Mouse (Mus musculus) embryonic facial prominence, embryonic 11.5 days (tissue): ENCODE measurements around the gene Srebf1. TPM values are rescaled to one million over a fixed set of nuclear protein-coding genes. Genes with fewer than 3 reads are reported as not detected.

Experiments used
- ATAC-seq: fragments of 200-750 bp; cut with Nextera tagmentation; replicated peaks from 2 replicates; pipeline ENCODE4 v1.8.0; 2017; ENCODE audit warnings: low read depth; ENCODE audit not compliant: insufficient number of reproducible peaks, low FRiP score, low TSS enrichment
- DNase-seq: peaks from one replicate; pipeline ENCODE4 v3.0.0-alpha.2; 2015; ENCODE audit warnings: low spot score
- H3K27ac ChIP-seq: fragments of 300-500 bp; sonication (generic); replicated peaks from 2 replicates; pipeline ENCODE4 v1.5.1; 2014; ENCODE audit warnings: mild to moderate bottlenecking, low read depth, low read length, control low read depth
- H3K27me3 ChIP-seq: fragments of 300-500 bp; sonication (generic); 2 replicates; pipeline ENCODE4 v1.6.1; 2014; ENCODE audit warnings: mild to moderate bottlenecking, low read length, moderate library complexity, mixed read lengths; ENCODE audit not compliant: control insufficient read depth, insufficient read depth
- H3K36me3 ChIP-seq: fragments of 300-500 bp; sonication (generic); replicated peaks from 2 replicates; pipeline ENCODE4 v1.6.1; 2014; ENCODE audit warnings: low read depth, mild to moderate bottlenecking, low read length, moderate library complexity, mixed read lengths; ENCODE audit not compliant: control insufficient read depth, insufficient read depth
- H3K4me1 ChIP-seq: fragments of 300-500 bp; sonication (generic); 2 replicates; pipeline ENCODE4 v1.6.1; 2014; ENCODE audit warnings: low read length, mixed read lengths; ENCODE audit not compliant: control insufficient read depth, insufficient read depth
- H3K4me2 ChIP-seq: fragments of 300-500 bp; sonication (generic); 2 replicates; pipeline ENCODE4 v1.6.1; 2014; ENCODE audit warnings: low read depth, mild to moderate bottlenecking, control low read depth, low read length, moderate library complexity
- H3K4me3 ChIP-seq: fragments of 300-500 bp; sonication (generic); 2 replicates; pipeline ENCODE4 v1.5.1; 2014; ENCODE audit warnings: low read depth, low read length, control low read depth
- H3K9ac ChIP-seq: fragments of 300-500 bp; sonication (generic); replicated peaks from 2 replicates; pipeline ENCODE4 v1.6.1; 2014; ENCODE audit warnings: mild to moderate bottlenecking, control low read depth, low read length
- H3K9me3 ChIP-seq: fragments of 300-500 bp; sonication (generic); replicated peaks from 2 replicates; pipeline ENCODE4 v1.6.1; 2016; ENCODE audit warnings: mild to moderate bottlenecking, low read length, inconsistent platforms, mixed read lengths; ENCODE audit not compliant: control insufficient read depth
- WGBS: fragments of 180-500 bp; shearing (Covaris S2); extraction: QIAGEN DNeasy Blood & Tissue Kit; methylation state at CpG from one replicate; pipeline ENCODE4 v1.1.7; 2014; 5-methylcytosine and 5-hydroxymethylcytosine counted together
- polyA plus RNA-seq: library from polyadenylated mRNA; unstranded; fragments of >200 nt; fragmentation: Nextera tagmentation; extraction: Ambion mirVana; gene quantifications from 2 replicates; pipeline ENCODE4 v1.2.1, GENCODE M21; 2014

Gene Srebf1
- polyA plus RNA-seq, 1 experiment from 2014 or later: 45.1 TPM

DNA sequence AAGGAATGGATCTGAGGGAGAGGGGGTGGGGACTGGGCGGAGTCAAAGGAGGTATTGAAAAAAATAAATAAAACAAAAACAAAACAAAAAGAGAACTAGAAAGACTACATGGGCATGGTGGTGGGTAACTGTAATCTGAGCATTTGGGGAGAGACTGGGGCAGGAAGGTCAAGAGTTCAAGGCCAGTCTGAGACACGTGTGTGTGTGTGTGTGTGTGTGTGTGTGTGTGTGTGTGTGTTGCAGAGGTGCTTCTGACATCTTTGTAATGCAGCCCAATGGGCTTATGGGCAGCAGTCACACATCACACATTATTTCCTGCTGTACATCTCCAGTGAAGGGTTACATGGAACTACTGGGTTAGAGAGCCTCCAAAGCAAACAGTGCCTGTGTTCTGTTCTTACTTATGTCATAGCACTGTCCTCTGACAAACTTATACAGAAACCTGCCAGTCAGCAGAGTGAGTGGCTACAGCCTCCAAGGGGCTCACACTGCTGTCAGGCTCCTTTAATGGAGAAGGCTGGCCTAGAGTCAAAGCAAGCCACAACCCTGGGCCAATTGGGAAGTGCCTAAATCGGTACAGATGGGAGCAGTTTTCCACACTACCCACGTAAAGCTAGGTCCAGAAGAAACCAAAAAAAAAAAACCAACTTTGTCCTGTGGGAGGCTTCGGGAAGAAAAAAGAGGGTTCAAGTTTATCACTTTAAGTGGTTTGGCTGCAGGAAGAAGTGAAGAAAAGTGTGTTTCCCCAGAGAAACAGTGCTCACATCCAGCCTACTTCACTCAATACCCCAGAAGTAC lies 25.6 kb upstream of the Srebf1 start:
- no peaks in the 10 kb centered on the region for H3K27me3 ChIP-seq
- 42% methylated on average over 5 of the region's 5 CpGs for WGBS
- no peak overlapping the region for H3K9ac ChIP-seq
- H3K9me3 ChIP-seq: no peaks in the 10 kb centered on the region
- no peaks in the 10 kb centered on the region for H3K36me3 ChIP-seq
- ATAC-seq: no peak
- no peak overlapping the region for H3K4me2 ChIP-seq
- no peaks in the 10 kb centered on the region for H3K4me1 ChIP-seq
- H3K4me3 ChIP-seq: no peak overlapping the region
- 0 out of 2 replicates have a peak overlapping the region, but pooled peaks have one; percentile 20 for H3K27ac ChIP-seq
- no peak for DNase-seq

DNA sequence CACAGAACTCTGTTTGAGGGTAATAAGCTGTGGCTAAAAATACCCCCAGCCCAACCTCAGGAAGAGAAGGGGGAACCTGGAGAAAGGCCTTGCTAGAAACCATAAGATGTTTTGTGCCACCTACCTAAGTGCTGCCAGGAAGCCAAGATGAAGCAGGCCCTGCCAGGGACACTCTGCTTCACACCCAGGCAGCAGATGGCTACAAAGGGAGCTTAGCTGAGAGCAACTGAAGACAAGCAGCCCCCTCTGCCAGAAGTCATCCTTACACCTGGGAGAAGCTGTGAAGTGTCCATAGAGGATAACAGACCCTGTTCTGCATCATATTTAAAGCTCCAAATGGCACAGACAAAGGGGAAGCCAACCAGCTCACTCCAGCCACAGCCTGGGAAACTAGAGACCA lies 23.7 kb upstream of the Srebf1 start:
- H3K4me3 ChIP-seq: no peak overlapping the region
- H3K4me2 ChIP-seq: no peak overlapping the region
- no peaks in the 10 kb centered on the region for H3K4me1 ChIP-seq
- no peak overlapping the region for H3K27ac ChIP-seq
- H3K27me3 ChIP-seq: no peaks in the 10 kb centered on the region
- H3K9ac ChIP-seq: no peak overlapping the region
- H3K9me3 ChIP-seq: no peaks in the 10 kb centered on the region
- ATAC-seq (no peak), DNase-seq (no peak)
- H3K36me3 ChIP-seq: no peaks in the 10 kb centered on the region

DNA sequence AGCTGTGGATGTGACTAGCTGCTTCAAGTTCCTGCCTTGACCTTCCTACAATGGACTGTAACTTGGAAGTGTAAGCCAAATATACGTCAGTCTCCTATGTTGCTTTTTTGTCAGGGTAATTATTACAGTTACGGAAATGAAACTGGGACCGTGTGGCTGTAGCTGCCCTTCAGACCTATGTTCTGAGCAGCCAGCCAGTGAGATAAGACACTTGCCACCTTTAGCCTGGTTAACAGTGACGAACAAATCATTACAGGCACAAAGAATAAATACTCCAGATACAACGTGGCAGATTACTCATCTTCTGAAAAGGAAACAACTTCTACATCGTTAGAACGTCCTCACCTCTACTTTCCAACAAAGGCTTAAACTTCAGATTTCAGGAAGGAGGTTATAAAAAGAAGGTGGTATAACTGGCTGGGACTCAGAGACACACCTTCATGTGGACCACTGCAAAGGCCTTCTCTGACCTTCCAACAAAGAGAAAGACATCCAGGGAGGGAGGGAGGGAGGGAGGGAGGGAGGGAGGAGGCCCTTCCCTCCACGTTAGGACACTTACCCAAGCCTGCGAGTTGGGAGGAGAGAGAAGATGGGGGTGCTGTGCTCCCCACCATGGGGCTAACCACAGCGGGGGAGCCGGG lies 22.2 kb upstream of the Srebf1 start:
- no peak overlapping the region for H3K9ac ChIP-seq
- no peak overlapping the region for H3K4me2 ChIP-seq
- H3K4me1 ChIP-seq: no peaks in the 10 kb centered on the region
- no peaks in the 10 kb centered on the region for H3K9me3 ChIP-seq
- 79% methylated on average over 9 of the region's 11 CpGs for WGBS
- no peaks in the 10 kb centered on the region for H3K36me3 ChIP-seq
- H3K27ac ChIP-seq: no peak overlapping the region
- no peak for ATAC-seq
- DNase-seq: no peak
- H3K4me3 ChIP-seq: no peak overlapping the region
- no peaks in the 10 kb centered on the region for H3K27me3 ChIP-seq

DNA sequence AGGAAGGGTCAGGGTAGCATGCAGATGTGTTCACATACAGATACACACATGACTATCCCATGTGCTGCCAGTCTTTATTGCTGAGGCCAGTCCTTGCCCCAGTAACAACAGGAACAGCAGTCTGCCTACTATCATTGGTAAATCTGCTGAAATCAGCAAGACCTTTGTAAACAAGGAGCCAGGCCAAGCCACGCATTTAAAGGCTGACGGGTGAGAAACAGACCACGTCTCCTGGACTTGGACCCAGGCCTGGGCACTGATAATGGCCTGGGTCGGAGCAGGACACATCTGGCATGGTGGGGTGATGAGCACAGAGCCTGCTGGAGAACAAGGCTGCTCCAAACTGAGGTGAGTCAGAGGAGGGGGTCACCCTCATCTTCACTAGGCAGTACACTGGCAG lies 18.1 kb upstream of the Srebf1 start:
- 88% methylated on average over 4 of the region's 4 CpGs for WGBS
- Histone ChIP-seq H3K4me1 (no peaks in the 10 kb centered on the region), H3K27ac (no peak overlapping the region), H3K4me2 (no peak overlapping the region), H3K9me3 (no peaks in the 10 kb centered on the region), H3K4me3 (no peak overlapping the region), H3K9ac (no peak overlapping the region), H3K27me3 (no peaks in the 10 kb centered on the region), H3K36me3 (no peaks in the 10 kb centered on the region)
- ATAC-seq: no peak
- DNase-seq: no peak

DNA sequence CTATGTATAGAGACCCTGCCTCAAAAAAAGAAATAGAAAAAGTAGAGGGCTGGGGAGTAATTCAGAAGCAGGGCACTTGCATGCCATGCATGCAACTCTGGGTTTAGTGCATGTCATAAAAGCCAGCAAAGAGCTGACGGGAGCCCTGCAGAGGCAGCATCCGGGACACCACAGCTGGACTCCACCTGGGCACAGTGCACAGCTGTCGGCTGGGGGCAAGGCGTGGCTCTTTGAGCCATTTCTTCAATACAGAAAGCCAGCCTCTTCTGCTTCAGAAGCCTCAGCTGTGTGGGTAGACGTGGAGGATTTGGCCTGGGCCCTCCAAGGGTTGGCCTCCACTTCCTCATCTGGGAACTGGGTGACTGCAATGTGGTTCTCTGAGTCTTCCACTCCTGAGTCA lies 13.0 kb upstream of the Srebf1 start:
- DNase-seq (no peak), ATAC-seq (no peak)
- no peak overlapping the region for H3K9ac ChIP-seq
- H3K4me3 ChIP-seq: no peak overlapping the region
- H3K4me2 ChIP-seq: no peak overlapping the region
- WGBS: 76% methylated on average over 5 of the region's 5 CpGs
- no peaks in the 10 kb centered on the region for H3K4me1 ChIP-seq
- H3K27ac ChIP-seq: no peak overlapping the region
- no peaks in the 10 kb centered on the region for H3K27me3 ChIP-seq
- H3K36me3 ChIP-seq: no peaks in the 10 kb centered on the region
- no peaks in the 10 kb centered on the region for H3K9me3 ChIP-seq

DNA sequence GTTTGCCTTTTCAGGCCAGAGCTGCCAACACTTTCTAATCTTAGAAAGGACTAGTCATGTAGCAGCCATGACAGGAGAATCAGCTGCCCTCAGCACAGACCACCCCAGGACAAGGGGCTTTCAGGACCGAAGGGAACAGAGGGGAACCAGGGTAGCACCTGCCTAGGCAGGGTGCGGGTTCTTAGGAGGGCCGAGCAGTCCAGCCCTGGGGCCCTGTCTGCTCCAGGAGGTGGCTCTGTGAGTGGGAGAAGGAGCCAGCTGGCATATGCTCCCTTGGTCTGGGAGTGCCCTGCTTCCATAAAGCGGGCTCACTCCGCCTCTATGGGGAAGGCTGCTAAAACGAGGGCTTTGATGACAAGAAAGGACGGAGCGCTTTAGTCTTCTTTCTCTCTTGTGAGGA lies 10.9 kb upstream of the Srebf1 start:
- no peak overlapping the region for H3K9ac ChIP-seq
- H3K4me3 ChIP-seq: no peak overlapping the region
- H3K27ac ChIP-seq: no peak overlapping the region
- no peaks in the 10 kb centered on the region for H3K4me1 ChIP-seq
- DNase-seq (no peak), ATAC-seq (no peak)
- WGBS: 73% methylated on average over 8 of the region's 8 CpGs
- no peaks in the 10 kb centered on the region for H3K36me3 ChIP-seq
- no peak overlapping the region for H3K4me2 ChIP-seq
- no peaks in the 10 kb centered on the region for H3K27me3 ChIP-seq
- H3K9me3 ChIP-seq: no peaks in the 10 kb centered on the region

DNA sequence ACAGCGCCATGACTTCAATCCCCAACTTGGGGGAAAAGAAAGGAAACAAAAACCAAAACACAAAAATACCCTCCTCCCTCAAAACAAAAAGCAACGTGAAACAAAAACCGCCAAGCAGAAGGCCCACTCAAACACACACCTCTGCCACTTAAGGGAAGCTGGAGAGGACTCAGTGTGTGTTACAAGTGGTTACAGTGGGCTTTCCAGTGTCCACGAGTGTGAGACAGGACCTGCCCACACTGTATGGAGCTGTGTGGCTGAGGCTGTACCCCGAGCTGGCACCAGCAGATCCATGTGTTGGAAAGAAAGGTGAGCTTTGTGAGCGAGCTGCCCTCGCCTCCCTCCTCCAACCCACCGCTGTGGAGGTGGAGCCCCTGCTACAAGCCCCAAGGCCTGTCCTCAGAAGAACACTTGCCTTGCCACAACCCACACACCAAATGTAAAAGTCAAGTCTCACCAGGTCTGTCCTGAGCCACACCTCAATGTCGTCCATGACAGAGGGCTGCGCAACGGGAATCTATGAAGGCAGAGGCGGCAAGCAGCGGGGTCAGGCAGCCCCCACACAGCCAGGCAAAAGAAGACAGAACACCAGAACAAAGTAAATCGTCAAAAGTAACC lies 10.2 kb upstream of the Srebf1 start:
- H3K9me3 ChIP-seq: no peaks in the 10 kb centered on the region
- ATAC-seq (no peak), DNase-seq (no peak)
- no peak overlapping the region for H3K4me2 ChIP-seq
- no peaks in the 10 kb centered on the region for H3K36me3 ChIP-seq
- no peak overlapping the region for H3K9ac ChIP-seq
- 73% methylated on average over 14 of the region's 14 CpGs for WGBS
- no peak overlapping the region for H3K4me3 ChIP-seq
- H3K27me3 ChIP-seq: no peaks in the 10 kb centered on the region
- no peaks in the 10 kb centered on the region for H3K4me1 ChIP-seq
- no peak overlapping the region for H3K27ac ChIP-seq

DNA sequence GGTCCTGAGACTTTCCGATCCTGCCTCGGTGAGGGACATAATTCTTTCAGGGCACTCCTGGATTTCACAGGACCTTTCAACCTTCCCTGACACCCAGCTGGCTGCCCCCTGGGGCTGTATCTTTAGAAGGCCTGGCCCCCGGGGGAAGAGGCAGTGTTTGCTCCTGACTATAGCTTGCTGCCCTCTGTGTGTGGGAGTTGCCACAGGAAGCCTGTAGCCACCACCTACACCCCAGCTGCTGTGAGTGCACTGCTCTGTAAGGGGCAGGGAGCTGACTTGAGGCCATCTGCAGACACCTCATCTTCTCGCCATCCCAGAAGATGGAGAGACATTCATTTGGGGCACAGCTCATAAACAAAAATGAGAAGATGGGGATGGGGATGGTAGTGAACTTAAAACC lies 9.6 kb upstream of the Srebf1 start:
- no peak overlapping the region for H3K4me3 ChIP-seq
- DNase-seq (no peak), ATAC-seq (no peak)
- H3K4me1 ChIP-seq: no peaks in the 10 kb centered on the region
- no peak overlapping the region for H3K4me2 ChIP-seq
- no peak overlapping the region for H3K27ac ChIP-seq
- H3K9ac ChIP-seq: no peak overlapping the region
- H3K36me3 ChIP-seq: no peaks in the 10 kb centered on the region
- WGBS: 41% methylated on average over 4 of the region's 4 CpGs
- H3K9me3 ChIP-seq: no peaks in the 10 kb centered on the region
- H3K27me3 ChIP-seq: no peaks in the 10 kb centered on the region
